Mouse (Mus musculus) lung, adult 2 months (tissue): Measurements from ENCODE around the gene Rap1gds1. TPM values are rescaled to one million over a fixed set of nuclear protein-coding genes. Genes with fewer than 3 reads are reported as not detected.

Source experiments
- DNase-seq: peaks from one replicate; pipeline ENCODE4 v3.0.0; 2022
- H3K4me1 ChIP-seq: fragments of 200-500 bp; 2 replicates; pipeline ENCODE4 v1.6.1; 2011; ENCODE audit warnings: low read length; ENCODE audit not compliant: control insufficient read depth, insufficient read depth
- H3K4me3 ChIP-seq: fragments of 200-500 bp; replicated peaks from 2 replicates; pipeline ENCODE3; 2011; ENCODE audit warnings: low read depth, mild to moderate bottlenecking, control low read depth, low read length; ENCODE audit errors: extremely low read depth
- CTCF ChIP-seq: fragments of 200-500 bp; IDR thresholded peaks from 2 replicates; pipeline ENCODE4 v1.5.1; 2011; ENCODE audit warnings: mild to moderate bottlenecking, low read length, control low read depth; ENCODE audit not compliant: insufficient read depth
- POLR2A ChIP-seq: fragments of 200-500 bp; IDR thresholded peaks from 2 replicates; pipeline ENCODE4 v1.6.1; 2011; ENCODE audit warnings: low read depth, mild to moderate bottlenecking, control low read depth, low read length, borderline replicate concordance; ENCODE audit errors: extremely low read depth
- WGBS: fragments of 180-500 bp; shearing (Covaris S2); methylation state at CpG from one replicate; pipeline ENCODE4 v1.1.7; 2018; 5-methylcytosine and 5-hydroxymethylcytosine counted together
- polyA plus RNA-seq: library from polyadenylated mRNA; depleted of rRNA; stranded (reverse); fragments of >200 nt; gene quantifications from 2 replicates; pipeline ENCODE4 v1.2.3, GENCODE M21; 2012

Gene Rap1gds1
- polyA plus RNA-seq, 1 experiment = 19.6 TPM

DNA sequence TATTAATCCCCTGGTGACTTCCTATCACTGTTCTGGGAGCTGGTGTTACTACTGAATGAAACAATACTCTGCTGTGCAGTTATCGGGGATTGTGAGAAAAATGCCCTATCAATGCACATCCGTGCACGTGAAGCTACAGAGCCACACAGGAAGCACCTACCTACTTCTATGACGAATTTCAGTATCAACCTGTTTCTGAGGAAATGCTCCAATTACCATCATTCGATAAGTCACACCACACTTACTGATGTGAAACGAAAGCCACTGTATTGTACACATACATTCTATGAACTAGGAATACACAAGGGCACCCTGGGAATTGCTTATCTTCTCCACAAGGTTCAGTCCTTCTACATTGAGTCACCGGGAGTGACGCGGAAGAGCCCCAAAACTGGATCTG lies 10.9 kb downstream of the Rap1gds1 start:
- Histone ChIP-seq H3K4me3 (no peak overlapping the region), H3K4me1 (peaks cover 5% of the 10 kb centered on the region)
- 90% methylated on average over 9 of the region's 9 CpGs for WGBS
- no peak for TF ChIP-seq CTCF
- TF ChIP-seq POLR2A = no peak
- DNase-seq = no peak

DNA sequence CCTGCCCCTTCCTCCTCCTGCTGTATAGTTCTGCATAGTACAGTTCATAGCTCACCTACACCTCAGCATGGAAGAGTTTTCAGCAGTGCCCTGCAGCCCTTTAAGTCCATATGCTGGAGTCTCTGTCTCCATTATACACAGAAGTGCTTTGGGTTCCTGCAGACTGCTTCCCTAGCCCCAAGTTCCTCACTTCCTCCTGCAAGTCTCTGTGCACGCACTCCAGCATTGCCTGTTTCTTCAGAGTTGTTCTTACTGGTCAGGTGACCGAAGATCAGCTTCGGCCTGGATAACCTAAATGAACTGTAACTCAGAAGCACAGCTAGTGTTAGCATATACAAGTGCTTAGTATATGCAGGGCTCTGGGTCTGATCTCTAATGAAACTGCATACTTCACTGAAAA lies 12.9 kb downstream of the Rap1gds1 start:
- WGBS = 54% methylated on average over 3 of the region's 3 CpGs
- TF ChIP-seq CTCF = no peak
- no peak for TF ChIP-seq POLR2A
- H3K4me1 ChIP-seq = peaks cover 5% of the 10 kb centered on the region
- no peak overlapping the region for H3K4me3 ChIP-seq
- DNase-seq = no peak

DNA sequence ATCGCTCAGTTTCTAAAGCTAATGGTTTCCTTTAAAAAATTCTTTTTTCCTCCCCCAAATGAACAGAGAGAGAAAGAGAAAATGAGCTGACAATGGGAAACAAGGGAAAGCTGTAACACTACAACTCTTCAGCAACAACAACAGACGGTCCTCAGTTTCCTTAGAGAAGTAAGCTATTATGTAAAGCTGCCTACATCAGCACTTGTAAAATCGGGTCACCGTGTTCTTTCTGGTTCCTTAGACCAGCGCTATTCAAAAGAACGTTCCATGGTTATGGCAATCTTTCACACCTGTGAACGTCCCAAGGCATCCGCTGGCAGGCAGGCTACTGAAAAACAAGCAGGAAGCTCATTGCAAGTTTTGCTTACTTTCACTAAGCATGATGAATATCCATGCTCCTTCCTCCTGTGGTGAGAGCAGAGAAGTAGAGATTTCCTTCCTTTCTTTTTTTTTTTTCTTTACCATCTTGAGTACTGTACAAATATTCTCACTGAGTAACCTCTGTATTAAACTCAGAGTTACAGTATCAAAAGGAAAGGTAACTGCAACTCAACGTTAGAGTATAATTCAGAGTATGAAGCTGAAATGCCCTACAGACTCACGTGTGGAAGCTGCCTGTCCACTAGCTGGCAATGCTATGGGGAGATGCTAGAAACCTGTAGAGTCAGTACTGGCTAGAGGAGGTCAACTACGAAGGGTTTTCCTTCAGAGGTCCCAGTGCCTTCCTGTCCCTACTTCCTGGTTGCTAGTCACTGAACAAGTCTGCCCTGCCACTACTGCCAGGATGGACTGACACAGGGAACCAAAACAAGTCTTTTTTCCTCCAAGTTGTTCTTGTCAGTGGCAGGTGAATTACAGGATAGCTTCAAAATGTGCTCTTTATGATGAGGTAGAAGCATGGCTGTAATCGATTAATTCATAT lies 26.0 kb downstream of the Rap1gds1 start:
- 58% methylated on average over 12 of the region's 12 CpGs for WGBS
- H3K4me1 ChIP-seq = peaks cover 14% of the 10 kb centered on the region
- TF ChIP-seq POLR2A (no peak), CTCF (no peak)
- no peak for DNase-seq
- H3K4me3 ChIP-seq = no peak overlapping the region

DNA sequence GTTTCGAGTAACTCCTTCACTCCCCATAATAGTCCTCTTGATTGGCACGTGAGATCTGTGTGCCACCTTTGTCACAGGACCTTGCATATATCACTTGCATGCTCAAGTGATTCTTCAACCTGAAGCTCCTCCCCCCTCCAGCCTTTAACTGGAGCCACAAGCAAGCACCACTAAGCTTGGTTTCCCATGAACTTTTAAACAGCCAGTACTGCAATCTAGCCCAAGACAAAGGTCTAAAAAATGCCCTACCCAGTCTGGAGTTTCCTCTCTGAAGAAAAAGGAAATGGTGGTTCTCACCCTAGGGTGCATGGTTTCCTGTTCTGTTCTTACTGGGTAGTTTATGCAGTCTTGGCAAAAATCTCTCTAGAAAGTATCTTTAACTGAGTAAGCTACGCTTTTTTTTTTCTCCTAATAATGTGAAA lies 32.6 kb downstream of the Rap1gds1 start:
- Histone ChIP-seq H3K4me3 (no peak overlapping the region), H3K4me1 (peaks cover 12% of the 10 kb centered on the region)
- no peak for DNase-seq
- no peak for TF ChIP-seq POLR2A
- no peak for TF ChIP-seq CTCF
- WGBS = 40% methylated on average over 3 of the region's 3 CpGs

DNA sequence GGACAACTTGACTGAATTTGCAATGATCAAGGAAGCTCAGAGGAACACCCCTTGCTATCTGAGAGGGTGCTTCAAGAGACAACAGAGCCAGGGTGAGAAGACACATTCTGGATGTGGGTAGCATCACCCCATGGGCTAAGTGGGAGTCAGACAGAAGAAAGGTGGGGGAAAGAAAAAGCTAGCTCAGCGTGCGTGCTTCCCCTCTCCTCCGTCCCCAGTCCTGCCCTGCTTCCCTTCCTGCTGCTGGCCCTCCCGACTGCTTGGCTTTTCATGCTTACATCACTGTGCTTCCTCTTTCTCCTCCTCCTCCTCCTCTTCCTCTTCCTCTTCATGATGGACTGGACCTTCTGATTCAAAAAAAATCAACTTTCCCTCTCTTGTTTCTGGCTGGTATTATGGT lies 33.1 kb downstream of the Rap1gds1 start:
- Histone ChIP-seq H3K4me1 (peaks cover 12% of the 10 kb centered on the region), H3K4me3 (no peak overlapping the region)
- 46% methylated on average over 4 of the region's 4 CpGs for WGBS
- no peak for DNase-seq
- no peak for TF ChIP-seq POLR2A
- no peak for TF ChIP-seq CTCF

DNA sequence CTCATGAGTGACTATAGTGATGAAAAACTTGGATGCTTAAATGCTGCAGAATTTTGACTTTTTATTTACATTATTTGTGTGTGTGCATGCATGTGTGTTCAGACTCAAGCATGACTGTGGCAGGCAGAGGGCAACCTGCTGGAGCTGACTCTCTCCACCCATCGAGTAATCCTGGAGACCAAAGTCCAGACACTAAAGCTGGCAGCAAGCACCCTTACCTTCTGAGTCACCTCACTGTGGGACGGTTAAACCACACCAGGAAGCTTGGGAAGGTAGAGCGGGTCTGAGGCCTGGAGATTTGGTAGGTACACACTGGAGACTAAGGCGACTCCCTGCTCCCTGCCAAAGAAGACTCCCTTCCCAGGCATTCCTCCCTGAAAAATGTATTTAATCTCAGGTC lies 38.0 kb downstream of the Rap1gds1 start:
- DNase-seq = no peak
- WGBS = 92% methylated on average over 4 of the region's 4 CpGs
- TF ChIP-seq POLR2A = no peak
- no peak overlapping the region for H3K4me3 ChIP-seq
- peaks cover 3% of the 10 kb centered on the region for H3K4me1 ChIP-seq

DNA sequence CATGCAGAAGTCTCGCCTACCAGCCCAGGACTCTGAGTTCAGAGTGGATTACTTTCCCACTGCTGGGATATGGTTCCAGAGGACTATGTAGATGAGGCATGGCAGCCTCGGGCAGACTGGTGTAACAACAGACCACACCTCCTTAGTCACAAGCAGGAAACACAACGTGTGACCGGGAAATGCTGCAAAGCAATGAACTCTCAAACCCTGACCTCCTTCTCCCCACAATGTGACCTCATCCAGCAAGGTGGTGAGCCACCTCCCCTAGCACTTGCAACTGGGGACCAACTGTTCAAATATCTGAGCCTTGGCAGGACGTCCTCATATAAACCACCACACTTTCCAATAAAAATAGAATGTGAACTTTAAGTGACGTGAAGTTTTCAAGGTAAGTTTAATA lies 41.8 kb downstream of the Rap1gds1 start:
- 71% methylated on average over 6 of the region's 6 CpGs for WGBS
- TF ChIP-seq POLR2A (no peak), CTCF (no peak)
- DNase-seq = no peak
- no peaks in the 10 kb centered on the region for H3K4me1 ChIP-seq
- no peak overlapping the region for H3K4me3 ChIP-seq

DNA sequence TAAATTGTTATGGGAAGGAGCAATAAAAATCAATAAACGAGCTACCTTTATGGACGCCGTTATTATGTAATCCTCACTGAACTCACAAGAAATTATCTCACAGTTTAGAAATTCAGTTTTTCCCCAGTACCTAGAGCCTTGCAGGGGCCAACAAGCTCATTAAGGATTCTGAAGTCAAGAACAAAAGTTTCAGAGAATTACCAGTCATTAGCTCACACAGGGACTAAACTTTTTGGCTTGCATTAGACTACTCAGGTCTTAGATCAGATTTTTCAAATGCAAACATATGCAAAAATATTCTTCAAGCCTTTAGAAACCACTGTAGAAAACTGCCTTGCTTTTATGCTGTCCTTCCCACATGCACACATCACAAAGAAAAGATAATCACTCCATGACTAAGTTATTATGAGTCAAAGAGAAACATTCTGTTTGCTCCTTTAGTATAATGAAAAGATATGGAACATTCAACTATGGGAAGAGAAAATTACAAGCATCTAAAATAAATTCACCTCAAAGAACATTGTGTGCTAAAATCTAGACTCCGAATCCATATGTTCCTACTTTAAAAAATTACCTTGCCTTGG lies 44.3 kb downstream of the Rap1gds1 start:
- TF ChIP-seq POLR2A (no peak), CTCF (no peak)
- H3K4me1 ChIP-seq = no peaks in the 10 kb centered on the region; the same call in 1 of the 2 replicates
- WGBS = 94% methylated on average over 4 of the region's 4 CpGs
- no peak overlapping the region for H3K4me3 ChIP-seq
- DNase-seq = no peak

DNA sequence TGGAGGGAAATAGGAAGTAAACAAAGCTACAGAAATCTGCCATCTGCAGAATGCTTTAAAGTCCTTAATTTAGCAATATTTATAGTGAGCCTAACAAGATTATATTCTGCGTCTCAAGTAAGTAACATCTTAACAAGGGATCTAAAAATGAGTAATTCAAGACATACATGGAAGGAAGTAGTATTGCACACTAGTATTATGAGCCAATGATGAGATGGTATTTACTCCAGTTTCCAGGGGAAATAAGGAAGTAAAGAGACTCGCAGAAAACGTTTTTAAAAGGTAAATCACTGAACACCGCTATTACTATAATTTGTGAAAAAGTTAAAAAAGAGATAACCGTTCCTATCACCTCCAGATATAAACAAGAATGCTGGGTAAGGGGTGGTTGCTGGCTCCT lies 49.9 kb downstream of the Rap1gds1 start:
- H3K4me1 ChIP-seq = no peaks in the 10 kb centered on the region; the same call in 1 of the 2 replicates
- no peak overlapping the region for H3K4me3 ChIP-seq
- TF ChIP-seq POLR2A = no peak
- no peak for TF ChIP-seq CTCF
- no peak for DNase-seq
- WGBS = 57% methylated on average over 5 of the region's 5 CpGs

DNA sequence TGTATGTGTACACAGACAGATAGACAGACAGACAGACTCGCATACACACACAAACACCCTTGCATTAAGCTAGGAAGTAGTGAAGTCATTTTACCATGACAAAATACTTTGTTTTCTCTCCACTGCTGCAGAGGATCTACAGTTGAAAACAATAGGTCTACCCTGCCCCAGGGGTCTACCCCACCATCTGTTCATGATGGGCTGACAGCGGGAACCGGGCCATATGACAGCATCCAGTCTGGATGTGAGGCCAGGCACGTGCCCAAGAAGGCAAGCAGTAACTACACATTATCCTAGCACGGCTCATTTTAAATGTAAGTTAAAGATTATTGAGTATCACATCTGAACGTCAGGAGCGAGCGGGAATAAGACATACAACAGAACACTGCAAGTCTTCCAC lies 51.4 kb downstream of the Rap1gds1 start:
- no peak overlapping the region for H3K4me3 ChIP-seq
- WGBS = 83% methylated on average over 8 of the region's 8 CpGs
- TF ChIP-seq POLR2A (no peak), CTCF (no peak)
- DNase-seq = no peak
- no peaks in the 10 kb centered on the region; the same call in 1 of the 2 replicates for H3K4me1 ChIP-seq
